Mouse (Mus musculus): ENCODE data around the gene Nck1.

- no peak for TF ChIP-seq HCFC1 (IDR thresholded peaks at IDR 0.05; ENCODE audit: borderline replicate concordance, insufficient read depth, low read length)
- no peak for TF ChIP-seq MAFK (IDR thresholded peaks at IDR 0.05; ENCODE audit: insufficient read depth, low read depth, low read length)
- no peak for TF ChIP-seq ZC3H11A (IDR thresholded peaks at IDR 0.05; ENCODE audit: borderline replicate concordance, low read depth, low read length)
- no peak for TF ChIP-seq CHD2 (IDR thresholded peaks at IDR 0.05; ENCODE audit: low read depth, low read length)
- TF ChIP-seq ZNF384 (IDR thresholded peaks at IDR 0.05; ENCODE audit: low read depth, low read length), result no peak
Measured at GRCm38 (mm10) chr9:100584031-100584430, 38.1 kb upstream of the Nck1 start.

All from ES-E14 (cell line).